Mouse (Mus musculus): ENCODE results near the gene Perm1. TPM values are rescaled to one million over a fixed set of nuclear protein-coding genes. Genes with fewer than 3 reads are reported as not detected.

Gene Perm1
- polyA plus RNA-seq, 1 experiment from 2014 or later, result 0.29 TPM

Small RNA genes lying within 50 kb of the gene (microRNA-seq; reads per million reads assigned to microRNA genes)
- 8.5 reads per million, percentile 16 among the genes with 10 or more reads in this experiment for gene Mir7658

Other genes starting within 250 kb of the Perm1 start
- gene B3galt6, start 223.2 kb upstream of the Perm1 start, polyA plus RNA-seq (2016; fragmentation: Nextera tagmentation; extraction: Ambion mirVana), result 13.3 and 14.8 TPM in 2 replicates
- 143 and 149 TPM in 2 replicates for gene Sdf4, start 223.0 kb upstream of the Perm1 start, polyA plus RNA-seq (2016; fragmentation: Nextera tagmentation; extraction: Ambion mirVana)
- 0.60 and 0.61 TPM in 2 replicates for gene Tnfrsf4, start 202.0 kb upstream of the Perm1 start, polyA plus RNA-seq (2016; fragmentation: Nextera tagmentation; extraction: Ambion mirVana)
- 1.2 and 1.5 TPM in 2 replicates for gene Tnfrsf18, start 189.7 kb upstream of the Perm1 start, polyA plus RNA-seq (2016; fragmentation: Nextera tagmentation; extraction: Ambion mirVana)
- 0.54 and 0.67 TPM in 2 replicates for gene Ttll10, start 156.5 kb upstream of the Perm1 start, polyA plus RNA-seq (2016; fragmentation: Nextera tagmentation; extraction: Ambion mirVana)
- gene 9430015G10Rik, start 105.9 kb upstream of the Perm1 start, polyA plus RNA-seq (2016; fragmentation: Nextera tagmentation; extraction: Ambion mirVana), result 76.0 and 78.5 TPM in 2 replicates
- 0.77 and 0.96 TPM in 2 replicates for gene Rnf223, start 85.4 kb upstream of the Perm1 start, polyA plus RNA-seq (2016; fragmentation: Nextera tagmentation; extraction: Ambion mirVana)
- 36.5 and 49.0 TPM in 2 replicates for gene Agrn, start 18.4 kb upstream of the Perm1 start, polyA plus RNA-seq (2016; fragmentation: Nextera tagmentation; extraction: Ambion mirVana)
- 0.20 and 0.45 TPM in 2 replicates for gene Isg15, start 15.1 kb upstream of the Perm1 start, polyA plus RNA-seq (2016; fragmentation: Nextera tagmentation; extraction: Ambion mirVana)
- 1.1 and 1.2 TPM in 2 replicates for gene AW011738, start 12.6 kb upstream of the Perm1 start, polyA plus RNA-seq (2016; fragmentation: Nextera tagmentation; extraction: Ambion mirVana)
- gene Plekhn1, start 19.0 kb downstream of the Perm1 start, polyA plus RNA-seq (2016; fragmentation: Nextera tagmentation; extraction: Ambion mirVana), result 24.2 and 25.2 TPM in 2 replicates
- 103 and 141 TPM in 2 replicates for gene Noc2l, start 20.1 kb downstream of the Perm1 start, polyA plus RNA-seq (2016; fragmentation: Nextera tagmentation; extraction: Ambion mirVana)
- 0.59 and 1.1 TPM in 2 replicates for gene Samd11, start 39.8 kb downstream of the Perm1 start, polyA plus RNA-seq (2016; fragmentation: Nextera tagmentation; extraction: Ambion mirVana)
- gene Vmn2r-ps159, start 115.2 kb downstream of the Perm1 start, polyA plus RNA-seq (2016; fragmentation: Nextera tagmentation; extraction: Ambion mirVana), result not detected in 2 replicates

Data from limb, embryonic 10.5 days (tissue).